Mouse (Mus musculus): Measurements from ENCODE around the gene Drd3.

DNA sequence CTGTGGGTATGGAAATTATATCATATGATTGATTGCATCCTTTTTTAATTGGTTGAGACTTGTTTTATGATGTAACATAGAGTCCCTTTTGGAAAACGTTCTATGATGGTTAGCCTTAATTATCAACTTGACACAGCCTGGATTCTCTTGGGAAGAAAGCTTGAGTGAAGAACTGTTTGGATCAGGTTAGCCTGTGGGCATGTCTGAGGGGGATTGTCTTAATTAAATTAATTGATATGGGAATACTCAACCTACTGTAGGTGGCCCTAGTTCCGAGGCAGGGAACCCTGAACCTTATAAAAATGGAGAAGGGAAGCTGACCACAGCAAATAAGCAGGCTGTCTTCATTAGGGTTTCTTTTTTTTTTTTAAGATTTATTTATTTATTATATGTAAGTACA, 12.9 kb upstream of the Drd3 start:
- TF ChIP-seq CTCF (IDR thresholded peaks at IDR 0.05; ENCODE audit: low read depth, low read length) = no peak
- no peak for TF ChIP-seq GATA1 (IDR thresholded peaks at IDR 0.05; ENCODE audit: borderline replicate concordance, low read length)
- no peak for TF ChIP-seq TAL1 (conservative IDR thresholded peaks at IDR 0.05; ENCODE audit: low read depth, low read length)
- TF ChIP-seq GATA2 (IDR thresholded peaks at IDR 0.05; ENCODE audit: borderline replicate concordance, low read depth, low read length) = no peak
- no peak for TF ChIP-seq POLR2AphosphoS5 (IDR thresholded peaks at IDR 0.05; ENCODE audit: insufficient replicate concordance, low read depth, low read length)

Data from G1E (cell line).